Mouse (Mus musculus) hindbrain, postnatal 0 days (tissue): ENCODE results near the gene Erbb2. TPM values are rescaled to one million over a fixed set of nuclear protein-coding genes. Genes with fewer than 3 reads are reported as not detected.
"Not testable (repeated sequence)": the region's sequence is repeated elsewhere in the genome, so short reads cannot be mapped to it uniquely, and the experiment has no call there.

Source experiments
- ATAC-seq: fragments of 200-750 bp; cut with Nextera tagmentation; 2 replicates; pipeline ENCODE4 v1.8.0; 2017; ENCODE audit warnings: mild to moderate bottlenecking, moderate TSS enrichment, moderate library complexity
- DNase-seq: peaks from one replicate; pipeline ENCODE4 v3.0.0-alpha.2; 2015; ENCODE audit warnings: low spot score
- H3K27ac ChIP-seq: fragments of 300-500 bp; sonication (generic); 2 replicates; pipeline ENCODE4 v1.5.1; 2014; ENCODE audit warnings: mild to moderate bottlenecking
- H3K27me3 ChIP-seq: fragments of 300-500 bp; sonication (generic); 2 replicates; pipeline ENCODE4 v1.6.1; 2014; ENCODE audit warnings: low read length, mixed read lengths; ENCODE audit not compliant: insufficient read depth
- H3K36me3 ChIP-seq: fragments of 300-500 bp; sonication (generic); 2 replicates; pipeline ENCODE4 v1.6.1; 2014; ENCODE audit warnings: low read length, mixed read lengths; ENCODE audit not compliant: insufficient read depth
- H3K4me1 ChIP-seq: fragments of 300-500 bp; sonication (generic); 2 replicates; pipeline ENCODE4 v1.6.1; 2014; ENCODE audit warnings: antibody characterized with exemption, low read length, mixed read lengths; ENCODE audit not compliant: insufficient read depth
- H3K4me2 ChIP-seq: fragments of 300-500 bp; sonication (generic); 2 replicates; pipeline ENCODE4 v1.6.1; 2014; ENCODE audit warnings: low read depth, mild to moderate bottlenecking, low read length, moderate library complexity, mixed read lengths
- H3K4me3 ChIP-seq: fragments of 300-500 bp; sonication (generic); 2 replicates; pipeline ENCODE4 v1.5.1; 2014; ENCODE audit warnings: low read length
- H3K9ac ChIP-seq: fragments of 300-500 bp; sonication (generic); replicated peaks from 2 replicates; pipeline ENCODE4 v1.6.1; 2014; ENCODE audit warnings: mild to moderate bottlenecking, low read length, moderate library complexity, mixed read lengths
- H3K9me3 ChIP-seq: fragments of 300-500 bp; sonication (generic); 2 replicates; pipeline ENCODE4 v1.6.1; 2016; ENCODE audit warnings: low read length, mixed read lengths
- CTCF ChIP-seq: IDR thresholded peaks from 2 replicates; pipeline ENCODE4 v1.5.1; 2016; ENCODE audit warnings: antibody characterized with exemption, control low read depth, low read depth
- WGBS: fragments of 180-500 bp; shearing (Covaris S2); extraction: QIAGEN DNeasy Blood & Tissue Kit; methylation state at CpG from one replicate; pipeline ENCODE4 v1.1.7; 2014; 5-methylcytosine and 5-hydroxymethylcytosine counted together
- polyA plus RNA-seq: library from polyadenylated mRNA; unstranded; fragments of >200 nt; fragmentation: Nextera tagmentation; extraction: Ambion mirVana; gene quantifications from 2 replicates; pipeline ENCODE4 v1.2.1, GENCODE M21; 2015
- total RNA-seq: library from RNA; depleted of rRNA; stranded (reverse); fragments of >200 nt; gene quantifications from 2 replicates; pipeline ENCODE4 v1.2.3, GENCODE M21; 2014

Gene Erbb2
- total and polyA plus RNA-seq, 2 experiments from 2014 or later, result 5.1 to 11.7 TPM

GRCm38 (mm10) chr11:98379379-98379778, 32.9 kb upstream of the Erbb2 start:
- Histone ChIP-seq H3K36me3 (peaks cover 36% of the 10 kb centered on the region; the same call in 1 of the 2 replicates), H3K27ac (peak overlapping the region; percentile 64), H3K4me2 (no peak overlapping the region), H3K9ac (no peak overlapping the region), H3K4me1 (no peaks in the 10 kb centered on the region), H3K27me3 (no peaks in the 10 kb centered on the region), H3K4me3 (no peak overlapping the region), H3K9me3 (no peaks in the 10 kb centered on the region)
- no peak for ATAC-seq
- WGBS, result 90% methylated on average over 7 of the region's 7 CpGs
- DNase-seq, result no peak
- no peak for TF ChIP-seq CTCF

- no peak for TF ChIP-seq CTCF
- Histone ChIP-seq H3K4me1 (no peaks in the 10 kb centered on the region), H3K9ac (no peak overlapping the region), H3K27me3 (no peaks in the 10 kb centered on the region), H3K36me3 (peaks cover 31% of the 10 kb centered on the region; the same call in 1 of the 2 replicates), H3K27ac (peak overlapping the region; percentile 64), H3K9me3 (no peaks in the 10 kb centered on the region), H3K4me2 (no peak overlapping the region), H3K4me3 (no peak overlapping the region)
- peak; percentile 24; the same call in 1 of the 2 replicates for ATAC-seq
- peak; percentile 86 for DNase-seq
- 47% methylated on average over 6 of the region's 6 CpGs for WGBS
Measured at GRCm38 (mm10) chr11:98380106-98380505, 32.2 kb upstream of the Erbb2 start.

- Histone ChIP-seq H3K4me2 (no peak overlapping the region), H3K4me1 (no peaks in the 10 kb centered on the region), H3K36me3 (peaks cover 17% of the 10 kb centered on the region; the same call in 1 of the 2 replicates), H3K9ac (no peak overlapping the region), H3K27ac (no peak overlapping the region), H3K4me3 (no peak overlapping the region), H3K27me3 (no peaks in the 10 kb centered on the region), H3K9me3 (no peaks in the 10 kb centered on the region)
- no peak for ATAC-seq
- no peak for DNase-seq
- WGBS, result 88% methylated on average over 2 of the region's 2 CpGs
- TF ChIP-seq CTCF, result no peak
Measured at GRCm38 (mm10) chr11:98381651-98382050, 30.6 kb upstream of the Erbb2 start.

DNA sequence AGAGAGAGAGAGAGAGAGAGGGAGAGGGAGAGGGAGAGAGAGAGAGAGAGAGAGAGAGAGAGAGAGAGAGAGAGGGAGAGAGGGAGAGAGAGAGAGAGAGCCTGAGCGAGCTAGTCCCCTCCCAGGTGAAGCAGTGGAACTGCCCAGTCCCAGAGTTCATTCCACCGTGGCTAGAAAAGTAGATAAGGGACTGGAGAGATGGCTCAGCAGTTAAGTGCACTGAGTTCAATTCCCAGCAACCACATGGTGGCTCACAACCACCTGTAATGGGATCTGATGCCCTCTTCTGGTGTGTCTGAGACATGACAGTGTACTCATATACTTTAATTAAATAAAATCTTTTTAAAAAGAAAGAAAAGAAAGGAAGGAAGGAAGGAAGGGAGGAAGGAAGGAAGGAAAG, 29.9 kb upstream of the Erbb2 start:
- H3K9ac ChIP-seq, H3K9me3 ChIP-seq, H3K27me3 ChIP-seq, H3K27ac ChIP-seq, H3K4me2 ChIP-seq, ATAC-seq, DNase-seq, H3K4me3 ChIP-seq, H3K4me1 ChIP-seq: not testable (repeated sequence)
- peaks cover 11% of the 10 kb centered on the region; the same call in 1 of the 2 replicates for H3K36me3 ChIP-seq
- WGBS, result 68% methylated on average over 2 of the region's 2 CpGs

GRCm38 (mm10) chr11:98383261-98384030, 28.8 kb upstream of the Erbb2 start, which contains the start of gene Tcap:
Gene Tcap (plus strand): TSS chr11:98383811.
- DNase-seq (no peak), ATAC-seq (no peak)
- Histone ChIP-seq H3K9ac (no peak within 1 kb of the TSS), H3K36me3 (peaks cover 1% of the 10 kb centered on the region; the same call in 1 of the 2 replicates), H3K4me2 (no peak within 1 kb of the TSS), H3K27me3 (peaks cover 5% of the 10 kb centered on the region; the same call in 1 of the 2 replicates), H3K4me3 (no peak within 1 kb of the TSS), H3K4me1 (no peaks in the 10 kb centered on the region), H3K9me3 (no peaks in the 10 kb centered on the region), H3K27ac (no peak within 1 kb of the TSS)
- 66% methylated on average over 14 of the region's 14 CpGs for WGBS
- TF ChIP-seq CTCF, result no peak

- WGBS, result 67% methylated on average over 20 of the region's 20 CpGs
- no peak for TF ChIP-seq CTCF
- no peak overlapping the region for H3K4me3 ChIP-seq
- H3K4me1 ChIP-seq, result no peaks in the 10 kb centered on the region
- DNase-seq, result no peak
- no peak overlapping the region for H3K4me2 ChIP-seq
- no peak overlapping the region for H3K27ac ChIP-seq
- ATAC-seq, result no peak
- peaks cover 5% of the 10 kb centered on the region; the same call in 1 of the 2 replicates for H3K27me3 ChIP-seq
- no peaks in the 10 kb centered on the region for H3K9me3 ChIP-seq
- H3K36me3 ChIP-seq, result no peaks in the 10 kb centered on the region
- no peak overlapping the region for H3K9ac ChIP-seq
Measured at GRCm38 (mm10) chr11:98384216-98384615, 28.1 kb upstream of the Erbb2 start.
